Mouse (Mus musculus): Measurements from ENCODE around the gene Rnaseh2c.

- TF ChIP-seq CTCF (IDR thresholded peaks at IDR 0.05; ENCODE audit: low read depth, low read length) (no peak), POLR2A (IDR thresholded peaks at IDR 0.05; ENCODE audit: borderline replicate concordance, low read depth, low read length) (no peak)
Measured at GRCm38 (mm10) chr19:5638416-5639005, 36.8 kb downstream of the Rnaseh2c start.

All from bone marrow macrophage, adult 2 months (primary cell).